Mouse (Mus musculus) myocyte (in vitro differentiated cells): ENCODE measurements around the gene Hectd4. TPM values are rescaled to one million over a fixed set of nuclear protein-coding genes. Genes with fewer than 3 reads are reported as not detected.

Experiments
- H3K27me3 ChIP-seq: one replicate; pipeline ENCODE4 v1.6.1; 2011; ENCODE audit not compliant: control insufficient read depth, insufficient read depth, insufficient read length
- H3K36me3 ChIP-seq: one replicate; pipeline ENCODE4 v1.6.1; 2011; ENCODE audit not compliant: control insufficient read depth, insufficient read depth
- H3K4me2 ChIP-seq: one replicate; pipeline ENCODE4 v1.6.1; 2011; ENCODE audit warnings: low read depth, control low read depth
- H3K4me3 ChIP-seq: one replicate; pipeline ENCODE4 v1.5.1; 2011; ENCODE audit warnings: mild to moderate bottlenecking, control low read depth, moderate library complexity
- H3K79me2 ChIP-seq: one replicate; pipeline ENCODE4 v1.6.1; 2011; ENCODE audit not compliant: control insufficient read depth, insufficient read depth
- H3ac ChIP-seq: one replicate; pipeline ENCODE4 v1.6.1; 2011; ENCODE audit not compliant: control insufficient read depth, insufficient read length
- CEBPB ChIP-seq: IDR thresholded peaks from 2 replicates; pipeline ENCODE4 v1.6.1; 2011; ENCODE audit warnings: mild to moderate bottlenecking, moderate library complexity; ENCODE audit not compliant: poor library complexity, insufficient read depth, severe bottlenecking
- E2F4 ChIP-seq: IDR thresholded peaks from one replicate; pipeline ENCODE4 v1.6.1; 2011; ENCODE audit warnings: mild to moderate bottlenecking, control low read depth, moderate library complexity; ENCODE audit not compliant: insufficient read depth
- MAX ChIP-seq: IDR thresholded peaks from one replicate; pipeline ENCODE4 v1.6.1; 2011; ENCODE audit warnings: low read depth, mild to moderate bottlenecking, control low read depth
- MYOD1 ChIP-seq, 3 experiments: IDR thresholded peaks; one replicate each; pipeline ENCODE4 v1.6.1; 2011; ENCODE audit warnings: control low read depth in 2 of 3, low read depth in 2 of 3, mild to moderate bottlenecking in 2 of 3, moderate library complexity in 1 of 3; ENCODE audit not compliant: insufficient read length in 2 of 3, control insufficient read depth in 1 of 3
- MYOG ChIP-seq, 3 experiments: IDR thresholded peaks; one replicate each; pipeline ENCODE4 v1.6.1; 2011; ENCODE audit warnings: control low read depth in 2 of 3, low read depth in 2 of 3, mild to moderate bottlenecking in 2 of 3; ENCODE audit not compliant: insufficient read length in 2 of 3, control insufficient read depth in 1 of 3, insufficient read depth in 1 of 3
- POLR2A ChIP-seq: IDR thresholded peaks from one replicate; pipeline ENCODE4 v1.6.1; 2011; ENCODE audit warnings: low read depth, mild to moderate bottlenecking, control low read depth, moderate library complexity; ENCODE audit not compliant: insufficient read length
- POLR2AphosphoS2 ChIP-seq: IDR thresholded peaks from one replicate; pipeline ENCODE4 v1.6.1; 2011; ENCODE audit warnings: low read depth, control low read depth; ENCODE audit not compliant: insufficient read length
- REST ChIP-seq: IDR thresholded peaks from one replicate; pipeline ENCODE4 v1.6.1; 2011; ENCODE audit warnings: mild to moderate bottlenecking, control low read depth, moderate library complexity; ENCODE audit not compliant: insufficient read depth, insufficient read length
- SRF ChIP-seq: IDR thresholded peaks from one replicate; pipeline ENCODE4 v1.6.1; 2011; ENCODE audit warnings: low read depth; ENCODE audit not compliant: control insufficient read depth, insufficient read length
- TCF12 ChIP-seq: IDR thresholded peaks from one replicate; pipeline ENCODE4 v1.6.1; 2011; ENCODE audit warnings: mild to moderate bottlenecking, control low read depth; ENCODE audit not compliant: poor library complexity, insufficient read depth, severe bottlenecking
- TCF3 ChIP-seq: IDR thresholded peaks from one replicate; pipeline ENCODE4 v1.6.1; 2011; ENCODE audit warnings: low read depth, control low read depth; ENCODE audit not compliant: insufficient read length
- USF1 ChIP-seq: IDR thresholded peaks from one replicate; pipeline ENCODE4 v1.6.1; 2011; ENCODE audit warnings: low read depth, mild to moderate bottlenecking, control low read depth, moderate library complexity
- polyA plus RNA-seq: library from polyadenylated mRNA; unstranded; fragments of >200 nt; fragmentation: generic; extraction: Trizol; gene quantifications from one replicate; pipeline ENCODE4 v1.2.1, GENCODE M21; 2012; ENCODE audit warnings: missing spikeins

Gene Hectd4
- polyA plus RNA-seq, 1 experiment: 6.6 TPM

DNA sequence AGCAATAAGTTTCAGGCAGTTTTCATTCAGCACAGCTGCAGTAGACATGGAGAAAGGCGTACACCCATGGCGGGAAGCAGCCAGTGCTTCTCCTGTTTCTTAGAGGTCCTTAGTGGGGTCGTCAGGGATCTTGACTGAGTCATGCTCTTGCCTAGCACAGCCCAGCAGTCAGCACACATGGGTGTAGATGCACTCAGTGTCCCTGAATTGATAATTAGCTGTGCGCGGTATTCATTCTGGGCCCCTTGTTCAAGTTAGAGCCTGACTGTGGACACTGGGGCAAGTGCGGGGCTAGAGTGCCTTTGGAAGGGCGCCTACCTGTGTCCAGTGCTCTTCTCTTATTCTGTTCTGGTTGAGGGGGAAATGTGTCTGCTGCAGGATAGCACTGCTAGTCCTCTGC lies 25.2 kb downstream of the Hectd4 start:
- no peak overlapping the region for H3ac ChIP-seq

GRCm38 (mm10) chr5:121248766-121249394 lies 28.9 kb downstream of the Hectd4 start:
- TF ChIP-seq MAX (no peak), CEBPB (no peak), REST (no peak)
- Histone ChIP-seq H3K79me2 (peaks cover 25% of the 10 kb centered on the region), H3K4me2 (no peak overlapping the region), H3ac (no peak overlapping the region), H3K36me3 (no peaks in the 10 kb centered on the region), H3K27me3 (no peaks in the 10 kb centered on the region), H3K4me3 (no peak overlapping the region)

More for the DNA sequence above, 25.2 kb downstream of the Hectd4 start:
- Histone ChIP-seq H3K4me2 (no peak overlapping the region), H3K36me3 (no peaks in the 10 kb centered on the region), H3K4me3 (no peak overlapping the region), H3K27me3 (no peaks in the 10 kb centered on the region), H3K79me2 (peaks cover 18% of the 10 kb centered on the region)
- TF ChIP-seq TCF12: no peak
- no peak for TF ChIP-seq POLR2AphosphoS2
- TF ChIP-seq MAX: no peak
- TF ChIP-seq TCF3: no peak

DNA sequence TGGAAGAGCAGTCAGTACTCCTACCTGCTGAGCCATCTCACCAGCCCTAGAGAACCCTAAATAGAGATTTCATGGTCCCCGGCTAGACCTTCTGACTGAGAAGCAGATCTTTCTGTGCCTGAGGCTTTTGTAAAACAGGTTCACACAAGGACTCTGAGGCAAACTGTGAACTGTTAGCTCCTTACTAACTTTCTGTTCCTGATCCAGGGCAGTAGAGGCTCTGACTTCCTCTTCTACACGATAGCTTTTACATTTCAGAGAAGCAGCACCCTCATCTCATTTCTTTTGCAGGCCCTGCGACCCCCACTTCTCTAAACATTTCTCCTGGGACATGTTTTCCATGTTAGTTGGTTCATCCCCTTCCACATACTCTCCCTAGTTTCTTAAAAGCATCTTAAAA lies 29.7 kb downstream of the Hectd4 start:
- H3K27me3 ChIP-seq: no peaks in the 10 kb centered on the region
- no peaks in the 10 kb centered on the region for H3K36me3 ChIP-seq
- no peak overlapping the region for H3K4me3 ChIP-seq
- H3K79me2 ChIP-seq: peaks cover 25% of the 10 kb centered on the region
- no peak overlapping the region for H3K4me2 ChIP-seq
- TF ChIP-seq POLR2AphosphoS2 (no peak), SRF (no peak), POLR2A (no peak), MYOG (IDR thresholded peaks at IDR 0.05; ENCODE audit: control insufficient read depth in 1 of 3, insufficient read depth in 1 of 3, insufficient read length in 2 of 3, low read depth in 2 of 3) (no peak), CEBPB (no peak), USF1 (no peak), E2F4 (no peak), TCF12 (no peak), MAX (no peak), TCF3 (no peak), REST (no peak), MYOD1 (IDR thresholded peaks at IDR 0.05; ENCODE audit: control insufficient read depth in 1 of 3, insufficient read length in 2 of 3, low read depth in 2 of 3) (no peak)
- no peak overlapping the region for H3ac ChIP-seq

- Histone ChIP-seq H3K79me2 (peaks cover 20% of the 10 kb centered on the region), H3K4me2 (no peak overlapping the region), H3K36me3 (peaks cover 1% of the 10 kb centered on the region), H3K4me3 (no peak overlapping the region), H3K27me3 (no peaks in the 10 kb centered on the region), H3ac (no peak overlapping the region)
- no peak for TF ChIP-seq USF1
- TF ChIP-seq CEBPB: no peak
- no peak for TF ChIP-seq MAX
- no peak for TF ChIP-seq TCF12
- TF ChIP-seq MYOG (IDR thresholded peaks at IDR 0.05; ENCODE audit: control insufficient read depth in 1 of 3, insufficient read depth in 1 of 3, insufficient read length in 2 of 3, low read depth in 2 of 3): no peak
- no peak for TF ChIP-seq POLR2AphosphoS2
- TF ChIP-seq TCF3: no peak
- no peak for TF ChIP-seq REST
- TF ChIP-seq POLR2A: no peak
- no peak for TF ChIP-seq E2F4
- no peak for TF ChIP-seq SRF
Measured at GRCm38 (mm10) chr5:121251813-121252212, 31.8 kb downstream of the Hectd4 start.

DNA sequence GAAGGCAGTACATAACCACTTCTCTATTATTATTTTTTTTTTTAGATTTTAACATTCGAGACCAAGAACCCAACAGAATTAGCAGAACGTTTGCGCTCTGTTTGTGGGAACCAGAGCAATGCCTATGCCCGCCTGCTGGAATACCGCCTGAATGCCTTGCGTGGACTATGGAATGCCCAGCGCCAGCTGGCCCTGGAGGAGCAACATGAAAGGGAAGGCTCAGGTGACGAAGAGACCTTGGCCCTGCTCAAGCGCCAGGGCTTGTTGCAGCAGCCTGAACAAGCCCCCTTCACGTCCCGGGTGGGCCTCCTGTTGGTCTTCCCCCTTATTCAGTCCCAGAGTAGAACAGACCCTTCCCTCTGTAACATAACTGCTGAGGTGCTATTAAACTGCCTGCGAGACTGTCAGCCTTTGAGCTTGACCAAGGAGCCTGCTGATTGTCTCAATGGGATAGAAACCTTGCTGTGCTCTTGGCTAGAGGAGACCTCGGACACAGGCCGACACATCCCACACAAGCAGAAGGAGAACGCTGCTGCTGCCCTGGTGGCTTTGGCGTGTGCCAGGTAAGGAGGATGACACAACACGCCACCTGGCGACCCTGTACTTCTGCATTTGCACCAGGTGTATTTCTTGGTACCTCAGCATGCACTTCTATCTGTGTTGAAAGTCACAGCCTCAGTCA lies 33.9 kb downstream of the Hectd4 start:
- Histone ChIP-seq H3ac (no peak overlapping the region), H3K79me2 (peaks cover 15% of the 10 kb centered on the region), H3K4me2 (no peak overlapping the region), H3K27me3 (no peaks in the 10 kb centered on the region), H3K36me3 (peaks cover 7% of the 10 kb centered on the region), H3K4me3 (no peak overlapping the region)
- no peak for TF ChIP-seq POLR2A
- no peak for TF ChIP-seq POLR2AphosphoS2
- no peak for TF ChIP-seq SRF
- TF ChIP-seq TCF12: no peak
- no peak for TF ChIP-seq REST
- TF ChIP-seq MYOG (IDR thresholded peaks at IDR 0.05; ENCODE audit: control insufficient read depth in 1 of 3, insufficient read depth in 1 of 3, insufficient read length in 2 of 3, low read depth in 2 of 3): no peak
- TF ChIP-seq TCF3: no peak
- no peak for TF ChIP-seq E2F4
- TF ChIP-seq CEBPB: no peak
- no peak for TF ChIP-seq MAX
- no peak for TF ChIP-seq MYOD1 (IDR thresholded peaks at IDR 0.05; ENCODE audit: control insufficient read depth in 1 of 3, insufficient read length in 2 of 3, low read depth in 2 of 3)
- no peak for TF ChIP-seq USF1
